8 mouse cellular contexts compared by ENCODE assay signal in genomic region chr7:45568601-45569473, GRCm38 (mm10). TPM values are rescaled to one million over a fixed set of nuclear protein-coding genes. Genes with fewer than 3 reads are reported as not detected.
DNase-seq lines count a peak whose midpoint lies in the region; ATAC-seq lines count a peak whose summit lies in the region.

No protein-coding gene starts in this region.

- H3K27ac ChIP-seq in kidney, embryonic 16.5 days (ENCODE audit: low read length) = peak overlapping the region; percentile 93
- H3K27ac ChIP-seq in intestine, embryonic 14.5 days (ENCODE audit: low read depth) = peak overlapping the region; percentile 79
- peak overlapping the region; percentile 34 for H3K27ac ChIP-seq in midbrain, embryonic 16.5 days (ENCODE audit: low read length)

- no peaks in the 10 kb centered on the region for H3K9me3 ChIP-seq in kidney, embryonic 16.5 days (ENCODE audit: low read length)
- H3K9me3 ChIP-seq in intestine, embryonic 14.5 days (ENCODE audit: control insufficient read depth, low read length) = no peaks in the 10 kb centered on the region
- no peaks in the 10 kb centered on the region for H3K9me3 ChIP-seq in midbrain, embryonic 16.5 days (replicated peaks; ENCODE audit: control insufficient read depth, low read length, poor library complexity, severe bottlenecking)

- ATAC-seq in kidney, embryonic 16.5 days (ENCODE audit: low FRiP score, low TSS enrichment) = no peak
- peak; percentile 21 for ATAC-seq in intestine, embryonic 14.5 days (replicated peaks; ENCODE audit: low FRiP score, low TSS enrichment, low read depth)
- ATAC-seq in midbrain, embryonic 16.5 days = no peak

- H3K4me2 ChIP-seq in kidney, embryonic 16.5 days (replicated peaks; ENCODE audit: low read depth, low read length) = peak overlapping the region; percentile 60
- peak overlapping the region; percentile 69 for H3K4me2 ChIP-seq in intestine, embryonic 14.5 days (ENCODE audit: low read length)
- peak overlapping the region; percentile 85 for H3K4me2 ChIP-seq in midbrain, embryonic 16.5 days (ENCODE audit: low read length)

- no peaks in the 10 kb centered on the region for H3K36me3 ChIP-seq in kidney, embryonic 16.5 days (ENCODE audit: insufficient read depth, low read length)
- H3K36me3 ChIP-seq in intestine, embryonic 14.5 days (ENCODE audit: control insufficient read depth, insufficient read depth, low read length) = 0 out of 2 replicates have a peak, but pooled peaks cover 3% of the 10 kb centered on the region
- no peaks in the 10 kb centered on the region for H3K36me3 ChIP-seq in midbrain, embryonic 16.5 days (ENCODE audit: control insufficient read depth, insufficient read depth, low read length)

- peak overlapping the region; percentile 37 for H3K9ac ChIP-seq in kidney, embryonic 16.5 days (replicated peaks; ENCODE audit: low read length)
- H3K9ac ChIP-seq in intestine, embryonic 14.5 days (ENCODE audit: low read length) = no peak overlapping the region
- 0 out of 2 replicates have a peak overlapping the region, but pooled peaks have one; percentile 52 for H3K9ac ChIP-seq in midbrain, embryonic 16.5 days (ENCODE audit: low read depth, low read length)

- H3K27me3 ChIP-seq in kidney, embryonic 16.5 days (ENCODE audit: insufficient read depth, low read length) = no peaks in the 10 kb centered on the region
- H3K27me3 ChIP-seq in intestine, embryonic 14.5 days (replicated peaks; ENCODE audit: control insufficient read depth, insufficient read depth, low read length) = no peaks in the 10 kb centered on the region
- no peaks in the 10 kb centered on the region for H3K27me3 ChIP-seq in midbrain, embryonic 16.5 days (ENCODE audit: control insufficient read depth, insufficient read depth, low read depth, low read length)

- no peak for DNase-seq in kidney, postnatal 10 days
- peak; percentile 63 for DNase-seq in c-Kit-positive CD71-positive TER-119-negative erythroid progenitor cells, embryonic 14.5 days (ENCODE audit: low read depth)
- DNase-seq in intestine, embryonic 14.5 days (ENCODE audit: low spot score) = no peak
- DNase-seq in spleen, postnatal 36 days (ENCODE audit: low spot score in 2 of 2) = no peak
- no peak for DNase-seq in frontal cortex, postnatal 36 days (ENCODE audit: low spot score in 2 of 2)
- DNase-seq in thymus, postnatal 36 days = no peak

- H3K4me1 ChIP-seq in kidney, embryonic 16.5 days (ENCODE audit: insufficient read depth, low read length) = peaks cover 51% of the 10 kb centered on the region
- H3K4me1 ChIP-seq in intestine, embryonic 14.5 days (replicated peaks; ENCODE audit: control insufficient read depth, insufficient read depth, low read length) = peaks cover 27% of the 10 kb centered on the region
- peaks cover 22% of the 10 kb centered on the region for H3K4me1 ChIP-seq in midbrain, embryonic 16.5 days (ENCODE audit: control insufficient read depth, insufficient read depth, low read length)

- WGBS in kidney, embryonic 16.5 days = 77% methylated on average over 10 of the region's 10 CpGs
- 76% methylated on average over 10 of the region's 10 CpGs for WGBS in intestine, embryonic 14.5 days
- 80% methylated on average over 10 of the region's 10 CpGs for WGBS in midbrain, embryonic 16.5 days

- peak overlapping the region; percentile 49 for H3K4me3 ChIP-seq in kidney, embryonic 16.5 days (ENCODE audit: low read length)
- peak overlapping the region; percentile 48 for H3K4me3 ChIP-seq in intestine, embryonic 14.5 days (ENCODE audit: low read depth, low read length)
- H3K4me3 ChIP-seq in midbrain, embryonic 16.5 days (ENCODE audit: low read depth, low read length) = peak overlapping the region; percentile 48

RNA-seq across cellular contexts. Expression of gene Bcat2, which starts 1.1 kb away (rescaled TPM):
- polyA plus RNA-seq in kidney, embryonic 16.5 days (2015; fragmentation: Nextera tagmentation; extraction: Ambion mirVana) = 87.9 and 93.2 TPM in 2 replicates
- 56.7 and 60.1 TPM in 2 replicates for polyA plus RNA-seq in intestine, embryonic 14.5 days (2014; fragmentation: Nextera tagmentation; extraction: Ambion mirVana)
- polyA plus RNA-seq in midbrain, embryonic 16.5 days (2015; fragmentation: Nextera tagmentation; extraction: Ambion mirVana) = 23.6 and 25.0 TPM in 2 replicates

RNA-seq across cellular contexts. Expression of gene Hsd17b14, which starts 14.1 kb away (rescaled TPM):
- polyA plus RNA-seq in kidney, embryonic 16.5 days (2015; fragmentation: Nextera tagmentation; extraction: Ambion mirVana) = 13.5 and 15.5 TPM in 2 replicates
- polyA plus RNA-seq in intestine, embryonic 14.5 days (2014; fragmentation: Nextera tagmentation; extraction: Ambion mirVana) = 2.3 and 2.5 TPM in 2 replicates
- polyA plus RNA-seq in midbrain, embryonic 16.5 days (2015; fragmentation: Nextera tagmentation; extraction: Ambion mirVana) = 0.21 TPM in 1 of 2 replicates, not detected in the other

RNA-seq across cellular contexts. Expression of gene Plekha4, which starts 42.7 kb away (rescaled TPM):
- 4.4 and 5.3 TPM in 2 replicates for polyA plus RNA-seq in kidney, embryonic 16.5 days (2015; fragmentation: Nextera tagmentation; extraction: Ambion mirVana)
- 0.97 and 1.5 TPM in 2 replicates for polyA plus RNA-seq in intestine, embryonic 14.5 days (2014; fragmentation: Nextera tagmentation; extraction: Ambion mirVana)
- 0.81 and 0.87 TPM in 2 replicates for polyA plus RNA-seq in midbrain, embryonic 16.5 days (2015; fragmentation: Nextera tagmentation; extraction: Ambion mirVana)

RNA-seq across cellular contexts. Expression of gene Ppp1r15a, which starts 42.8 kb away (rescaled TPM):
- polyA plus RNA-seq in kidney, embryonic 16.5 days (2015; fragmentation: Nextera tagmentation; extraction: Ambion mirVana) = 24.3 and 24.8 TPM in 2 replicates
- 14.7 and 15.0 TPM in 2 replicates for polyA plus RNA-seq in intestine, embryonic 14.5 days (2014; fragmentation: Nextera tagmentation; extraction: Ambion mirVana)
- polyA plus RNA-seq in midbrain, embryonic 16.5 days (2015; fragmentation: Nextera tagmentation; extraction: Ambion mirVana) = 10.5 and 13.9 TPM in 2 replicates

RNA-seq across cellular contexts. Expression of gene Fgf21, which starts 46.5 kb away (rescaled TPM):
- polyA plus RNA-seq in kidney, embryonic 16.5 days (2015; fragmentation: Nextera tagmentation; extraction: Ambion mirVana) = not detected in 2 replicates
- polyA plus RNA-seq in intestine, embryonic 14.5 days (2014; fragmentation: Nextera tagmentation; extraction: Ambion mirVana) = 0.19 and 0.58 TPM in 2 replicates
- polyA plus RNA-seq in midbrain, embryonic 16.5 days (2015; fragmentation: Nextera tagmentation; extraction: Ambion mirVana) = not detected in 2 replicates

Comparison
In these comparisons a context has a peak if more than half of its experiments do, and no peak if none do; other contexts are left out.
1. H3K27ac ChIP-seq: peak in every context shown above with its lines; median percentile 93 in kidney, embryonic 16.5 days; 79 in intestine, embryonic 14.5 days; 34 in midbrain, embryonic 16.5 days.